Mouse (Mus musculus): Measurements from ENCODE around the gene Mettl7a3.
"Not testable (repeated sequence)": the region's sequence is repeated elsewhere in the genome, so short reads cannot be mapped to it uniquely, and the experiment has no call there.

GRCm38 (mm10) chr15:100307438-100308096 lies 27.2 kb upstream of the Mettl7a3 start:
- not testable (repeated sequence) for TF ChIP-seq POLR2A (IDR thresholded peaks at IDR 0.05; ENCODE audit: borderline replicate concordance, insufficient read depth, low read length)
- peak; percentile 47; the same call in 1 of the 2 replicates for TF ChIP-seq CTCF (IDR thresholded peaks at IDR 0.05; ENCODE audit: borderline replicate concordance, insufficient read depth, low read depth, low read length)
